Mouse (Mus musculus) forelimb bud, embryonic 11.5 days (tissue): ENCODE measurements around the gene Polr3gl.

Source experiments
- DNase-seq: peaks from one replicate; pipeline ENCODE4 v3.0.0-alpha.2; 2012; ENCODE audit warnings: low read depth, low spot score

The Polr3gl gene

GRCm38 (mm10) chr3:96598156-96599068 is 4.4 kb upstream of the Polr3gl start:
- peak; percentile 61 for DNase-seq

DNA sequence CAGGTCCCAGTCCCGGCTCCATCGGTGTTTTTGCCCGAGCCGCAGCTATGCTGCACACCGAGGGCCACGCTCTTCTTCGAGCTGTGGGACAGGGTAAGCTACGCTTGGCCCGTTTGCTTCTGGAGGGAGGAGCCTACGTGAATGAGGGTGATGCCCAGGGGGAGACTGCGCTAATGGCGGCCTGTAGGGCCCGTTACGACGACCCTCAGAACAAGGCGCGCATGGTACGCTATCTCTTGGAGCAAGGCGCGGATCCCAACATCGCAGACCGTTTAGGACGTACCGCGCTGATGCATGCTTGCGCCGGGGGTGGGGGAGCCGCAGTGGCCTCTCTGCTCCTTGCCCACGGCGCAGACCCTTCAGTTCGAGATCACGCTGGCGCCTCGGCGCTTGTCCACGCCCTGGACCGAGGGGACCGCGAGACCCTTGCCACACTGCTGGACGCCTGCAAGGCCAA is 3.5 kb upstream of the Polr3gl start:
- DNase-seq: no peak

GRCm38 (mm10) chr3:96596855-96597254 is 2.9 kb upstream of the Polr3gl start:
- no peak for DNase-seq

GRCm38 (mm10) chr3:96596228-96596707 is 2.3 kb upstream of the Polr3gl start, which contains the start of gene Ankrd34a:
Ankrd34a (plus strand) TSS chr3:96596636.
- DNase-seq: no peak

- no peak for DNase-seq
Observed at GRCm38 (mm10) chr3:96595661-96596060, 1.7 kb upstream of the Polr3gl start.

- DNase-seq: no peak
Observed at GRCm38 (mm10) chr3:96594851-96595250, 870 bp upstream of the Polr3gl start.

DNA sequence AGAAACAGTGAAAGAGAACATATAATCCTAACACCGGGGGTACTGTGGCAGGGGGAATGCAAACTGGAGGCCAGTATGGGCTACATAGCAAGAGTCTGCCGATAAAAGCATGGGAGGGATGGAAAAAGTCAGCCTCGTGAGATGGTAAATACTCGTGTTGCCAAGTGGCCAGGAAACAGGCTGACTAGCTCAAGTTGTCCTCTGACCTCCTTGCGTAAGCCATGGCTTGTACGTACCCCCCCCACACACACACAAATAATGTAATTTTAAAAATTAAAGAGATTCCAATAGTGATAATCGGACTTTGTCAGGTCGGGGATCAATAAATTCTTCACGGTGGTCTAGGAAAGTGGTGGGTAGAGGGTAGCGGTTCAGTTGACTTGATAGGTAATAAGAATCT is 607 bp downstream of the Polr3gl start:
- no peak for DNase-seq

DNA sequence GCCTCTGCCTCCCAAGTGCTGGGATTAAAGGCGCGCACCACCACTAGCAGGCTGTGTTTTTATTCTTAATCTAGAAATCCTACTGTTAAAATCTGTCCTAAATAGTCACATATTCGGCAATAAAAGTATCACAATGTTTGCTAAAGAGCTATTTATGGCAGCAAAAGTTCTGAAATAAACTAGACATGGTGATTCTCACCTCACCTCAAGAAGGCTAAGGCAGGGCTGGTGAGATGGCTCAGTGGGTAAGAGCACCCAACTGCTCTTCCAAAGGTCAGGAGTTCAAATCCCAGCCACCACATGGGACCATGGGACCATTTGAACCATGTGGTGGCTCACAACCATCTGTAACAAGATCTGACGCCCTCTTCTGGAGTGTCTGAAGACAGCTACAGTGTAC is 3.3 kb downstream of the Polr3gl start:
- DNase-seq: no peak

- DNase-seq: no peak
Observed at GRCm38 (mm10) chr3:96583386-96583785, 10.6 kb downstream of the Polr3gl start.

GRCm38 (mm10) chr3:96581771-96582515 is 12.0 kb downstream of the Polr3gl start:
- no peak for DNase-seq

GRCm38 (mm10) chr3:96581141-96581540 is 12.8 kb downstream of the Polr3gl start:
- DNase-seq: no peak

- peak; percentile 90 for DNase-seq
Observed at GRCm38 (mm10) chr3:96579885-96580454, 14.0 kb downstream of the Polr3gl start.

DNA sequence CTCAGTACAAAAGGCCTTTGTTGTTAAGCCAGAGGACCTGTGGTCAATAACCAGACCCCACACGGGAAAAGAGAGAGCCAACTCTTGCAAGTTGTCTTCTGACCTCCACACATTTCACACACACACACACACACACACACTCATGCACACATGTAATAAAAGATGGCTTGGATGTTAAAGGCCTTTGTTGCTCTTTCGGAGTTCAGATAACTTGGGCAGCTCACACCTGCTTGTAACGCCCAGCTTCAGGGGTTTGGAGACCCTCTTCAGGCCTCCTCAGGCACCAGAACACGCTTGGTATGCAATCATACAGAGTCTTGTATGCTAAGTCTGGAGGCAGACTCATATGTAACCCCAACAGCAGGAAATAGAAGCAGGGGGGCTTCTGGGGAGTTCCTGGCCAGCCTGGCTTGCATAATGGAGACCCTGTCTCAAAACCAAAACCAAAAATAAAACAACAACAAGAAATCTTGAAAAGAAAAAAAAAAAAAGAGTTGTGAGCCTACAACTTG is 14.7 kb downstream of the Polr3gl start:
- DNase-seq: no peak

DNA sequence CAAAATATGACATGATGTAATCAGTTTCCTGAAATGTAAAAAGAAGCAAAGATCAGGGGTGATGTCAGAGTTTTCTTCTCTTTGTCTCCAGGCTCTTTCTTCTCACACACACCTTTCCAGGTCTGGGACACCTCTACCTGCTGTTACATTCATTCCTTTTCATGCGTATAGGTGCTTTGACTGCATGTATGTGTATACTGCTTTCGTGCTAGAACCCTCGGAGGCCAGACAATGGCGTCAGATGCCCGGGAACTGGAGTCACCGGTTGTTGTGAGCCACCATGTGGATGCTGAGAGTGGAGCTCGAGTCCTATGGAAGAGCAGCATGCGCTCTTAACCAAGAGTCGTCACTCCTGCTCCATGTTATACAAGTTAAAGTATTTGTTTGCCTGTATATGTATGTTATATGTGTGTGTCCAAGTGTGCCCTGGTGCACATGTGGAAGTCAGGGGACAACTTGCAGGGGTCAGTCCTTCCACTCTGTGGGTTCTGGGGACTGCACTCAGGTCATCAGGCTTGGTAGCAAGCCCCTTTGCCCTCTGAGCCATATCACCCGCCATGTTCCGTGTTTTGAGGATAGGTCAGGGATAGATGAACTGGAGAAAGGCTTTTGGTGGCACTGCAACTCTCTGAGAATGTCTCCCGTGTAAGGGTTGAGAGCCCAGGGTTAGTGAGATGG is 15.3 kb downstream of the Polr3gl start:
- no peak for DNase-seq

DNA sequence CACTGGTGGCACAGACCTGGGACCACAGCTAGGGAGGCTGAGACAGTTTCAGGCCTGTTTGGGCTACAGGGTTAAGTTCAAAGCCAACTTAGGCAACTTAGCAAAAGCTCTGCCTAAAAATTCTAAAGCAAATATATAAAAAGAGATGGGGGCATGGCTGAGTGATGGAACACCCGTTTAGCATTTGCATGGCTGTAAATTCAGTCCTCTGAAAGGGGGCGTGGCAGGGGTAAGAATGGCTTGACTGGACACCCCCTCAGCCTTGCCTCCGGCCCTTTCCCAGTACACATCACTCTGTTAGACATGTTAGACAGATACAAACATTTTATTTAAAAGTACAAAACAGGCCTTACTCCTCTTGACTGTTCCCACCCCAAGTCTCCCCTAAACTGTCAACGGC is 16.4 kb downstream of the Polr3gl start:
- DNase-seq: no peak

GRCm38 (mm10) chr3:96576690-96577541 is 17.1 kb downstream of the Polr3gl start, which contains the start of gene Gm16253:
Gm16253 (plus strand) TSS chr3:96576984.
- peak; percentile 80 for DNase-seq

DNA sequence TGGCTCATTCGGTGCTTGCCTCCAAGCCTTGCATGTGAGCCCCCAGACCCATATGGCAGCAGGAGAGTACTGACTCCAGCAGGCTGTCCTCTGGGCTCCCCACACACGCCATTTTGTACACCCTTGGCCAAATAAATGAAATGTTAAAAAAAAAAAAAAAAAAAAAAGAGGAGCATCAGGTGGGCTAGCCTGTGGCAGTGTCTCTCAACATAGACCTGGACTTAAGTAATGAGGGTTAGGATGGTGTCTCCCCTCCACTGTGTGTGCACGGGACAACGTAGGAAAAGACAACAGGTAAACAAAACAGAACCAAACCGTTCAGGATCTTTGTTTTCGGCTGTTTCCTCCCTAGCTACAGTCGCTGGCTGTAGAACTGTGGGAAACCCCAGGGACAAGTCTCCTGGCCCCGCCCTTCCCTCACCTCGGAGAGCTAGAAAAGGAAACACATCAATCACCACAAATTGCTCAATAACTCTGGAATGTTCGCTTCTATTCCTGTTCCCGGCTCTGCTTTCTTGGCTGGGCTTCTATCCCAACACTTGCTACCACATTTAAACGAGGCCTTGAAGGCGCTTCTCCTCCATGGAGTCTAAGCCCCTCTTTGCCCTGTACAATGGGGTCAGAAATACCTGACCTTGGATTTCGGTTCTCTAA is 17.8 kb downstream of the Polr3gl start:
- DNase-seq: peak; percentile 46

- DNase-seq: no peak
Observed at GRCm38 (mm10) chr3:96575272-96575984, 18.6 kb downstream of the Polr3gl start.
